Mouse (Mus musculus) heart, adult 8-10 months (tissue): ENCODE data around the gene Mup21. TPM values are rescaled to one million over a fixed set of nuclear protein-coding genes. Genes with fewer than 3 reads are reported as not detected.
"Not testable (repeated sequence)": the region's sequence is repeated elsewhere in the genome, so short reads cannot be mapped to it uniquely, and the experiment has no call there.

ENCODE experiments used
- DNase-seq: peaks from one replicate; pipeline ENCODE4 v3.0.0; 2022; ENCODE audit warnings: low spot score
- total RNA-seq, 4 experiments: library from RNA; stranded (reverse); gene quantifications; 2 replicates each; pipeline ENCODE4 v1.2.4; 2022

The Mup21 gene
- not detected for total RNA-seq

DNA sequence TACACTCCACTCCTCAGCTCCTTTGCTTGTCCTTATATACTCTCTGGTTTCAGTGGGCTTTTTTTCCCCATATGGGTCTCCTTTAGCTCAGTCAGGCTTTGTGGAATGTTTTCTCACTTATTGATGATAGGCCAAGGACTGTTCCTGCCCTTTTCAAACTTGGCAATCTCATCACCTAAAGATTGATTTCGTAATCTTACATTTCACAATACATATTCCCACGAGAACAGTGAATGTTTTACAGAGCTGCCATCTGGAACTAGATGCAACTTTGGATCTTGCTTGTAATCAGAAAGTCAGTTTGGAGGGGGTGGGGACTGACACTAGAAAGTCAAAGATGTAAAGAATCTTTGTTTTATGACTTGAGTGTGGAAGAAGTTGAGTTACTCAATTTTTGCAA, at the start of gene Mup21:
Mup21 (minus strand) TSS at position 53 of the 400 bp plus-strand sequence.
- no peak for DNase-seq

DNA sequence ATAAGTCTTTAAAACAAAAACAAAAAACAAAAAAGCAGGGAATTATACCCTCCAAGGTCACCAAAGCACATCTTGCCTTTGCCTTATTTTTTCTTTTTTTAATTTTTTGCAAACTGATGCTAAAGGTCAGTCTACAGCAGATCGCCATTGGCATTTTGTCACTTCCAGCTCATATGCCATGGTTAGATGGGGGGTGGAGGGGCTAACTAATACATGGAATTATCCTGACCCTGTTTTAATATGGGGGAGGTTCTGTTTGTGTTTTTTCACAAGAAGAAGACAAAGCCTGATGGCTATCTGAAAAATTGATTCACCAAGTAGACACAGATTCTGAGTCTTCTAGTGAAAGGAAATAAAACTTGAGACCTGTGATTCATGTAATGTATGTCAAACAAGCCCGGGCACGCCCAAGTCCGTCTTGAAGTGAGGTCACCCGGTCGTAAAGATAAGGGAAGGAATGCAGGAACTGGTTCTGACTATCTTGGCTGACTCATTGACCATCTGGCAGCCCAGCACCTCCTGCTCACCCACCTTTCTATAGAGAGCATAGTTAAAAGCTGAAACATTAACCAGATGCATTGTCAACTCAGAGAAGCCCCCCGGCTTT, 49.4 kb upstream of the Mup21 start:
- DNase-seq: no peak

DNA sequence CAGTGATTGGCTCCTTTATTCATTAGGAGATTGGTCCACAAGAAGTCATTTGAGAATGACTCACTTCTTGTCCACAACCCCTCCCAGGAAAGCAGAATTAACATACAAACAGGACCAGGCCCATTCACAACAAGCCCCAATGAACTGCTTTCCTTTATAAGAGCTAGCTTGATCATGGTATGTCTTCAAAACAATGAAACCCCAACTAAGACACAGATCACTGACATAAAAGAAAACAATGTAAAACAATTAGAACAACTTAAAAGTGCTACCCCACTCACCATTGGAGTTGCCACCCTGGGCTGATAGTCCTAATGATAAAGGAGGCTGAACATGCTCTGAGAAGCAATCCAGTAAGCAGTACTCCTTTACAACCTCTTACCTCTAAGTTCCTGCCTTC, 38.1 kb upstream of the Mup21 start:
- DNase-seq: no peak

DNA sequence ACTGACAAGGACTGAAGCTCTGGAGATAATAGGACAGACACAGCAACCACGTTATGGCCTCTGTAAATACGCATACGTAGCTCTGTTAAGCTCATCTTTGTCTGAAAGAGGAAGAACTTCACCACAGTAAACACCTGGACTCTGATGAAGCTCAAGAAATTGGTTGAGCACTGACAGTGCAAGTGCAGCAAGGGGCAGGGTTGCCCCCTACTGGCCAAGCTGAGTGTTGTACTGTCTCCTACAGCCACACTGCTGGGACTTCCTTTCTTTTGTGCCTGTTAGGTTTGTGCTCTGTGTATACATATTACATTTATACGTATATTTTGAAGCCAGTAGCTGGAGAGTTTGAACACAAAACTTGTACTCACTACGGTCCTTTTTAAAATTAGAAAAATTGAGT, 26.6 kb upstream of the Mup21 start:
- DNase-seq: no peak

DNA sequence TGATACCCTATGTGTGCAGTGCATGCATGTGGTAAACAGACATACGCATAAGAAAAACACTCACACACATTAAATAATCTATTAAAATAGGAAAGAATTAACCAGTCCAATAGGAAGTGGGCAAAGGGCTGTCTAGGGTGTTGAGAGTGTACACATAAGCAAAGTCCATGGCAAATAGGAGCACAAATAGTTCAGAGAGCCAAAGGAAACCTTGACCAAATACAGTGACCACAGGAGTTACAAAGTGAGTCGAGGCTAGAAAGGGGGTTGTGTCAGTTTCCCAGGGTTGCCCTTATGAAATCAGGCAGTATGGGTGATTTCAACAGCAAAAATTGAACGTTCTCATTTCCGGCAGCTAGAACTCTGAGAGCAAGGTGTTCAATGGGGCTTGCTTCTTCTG, 23.8 kb upstream of the Mup21 start:
- DNase-seq: no peak

DNA sequence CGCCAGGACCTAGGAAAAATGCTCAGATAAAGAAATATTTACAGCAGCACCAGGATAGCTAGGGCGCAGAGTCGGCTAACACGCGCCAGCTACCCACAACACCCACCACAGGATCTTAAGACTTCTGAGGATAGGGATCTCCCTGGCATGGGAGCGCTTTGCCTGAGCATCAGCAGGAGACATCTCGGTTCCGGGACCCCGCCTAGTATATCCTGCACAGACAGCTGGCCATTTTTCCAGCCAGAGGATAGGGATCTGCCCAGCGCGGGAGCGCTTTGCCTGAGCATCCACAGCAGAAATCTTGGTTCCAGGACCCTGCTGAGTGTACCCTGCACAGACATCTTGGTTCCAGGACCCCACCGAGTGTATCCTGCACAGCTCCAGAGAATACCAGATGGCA, 17.0 kb upstream of the Mup21 start:
- DNase-seq: not testable (repeated sequence)

DNA sequence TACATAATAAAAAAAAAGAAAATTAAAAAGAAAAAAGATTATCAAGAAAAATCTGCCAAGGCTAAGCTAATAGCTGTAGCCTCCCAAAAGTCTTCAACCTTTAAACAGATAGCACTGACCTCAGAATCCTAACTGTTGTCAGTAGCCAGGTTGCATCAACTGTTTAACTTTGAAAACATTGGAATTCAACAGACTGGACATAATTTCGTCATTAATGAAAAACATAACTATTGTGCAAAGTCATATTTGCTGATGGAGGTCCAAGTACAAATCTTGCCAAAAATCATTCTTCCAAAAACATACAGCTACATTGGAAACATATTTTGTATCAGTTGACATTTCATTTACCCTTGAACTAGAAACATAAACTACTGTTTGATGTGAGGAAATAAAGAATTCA, 7.7 kb upstream of the Mup21 start:
- no peak for DNase-seq

DNA sequence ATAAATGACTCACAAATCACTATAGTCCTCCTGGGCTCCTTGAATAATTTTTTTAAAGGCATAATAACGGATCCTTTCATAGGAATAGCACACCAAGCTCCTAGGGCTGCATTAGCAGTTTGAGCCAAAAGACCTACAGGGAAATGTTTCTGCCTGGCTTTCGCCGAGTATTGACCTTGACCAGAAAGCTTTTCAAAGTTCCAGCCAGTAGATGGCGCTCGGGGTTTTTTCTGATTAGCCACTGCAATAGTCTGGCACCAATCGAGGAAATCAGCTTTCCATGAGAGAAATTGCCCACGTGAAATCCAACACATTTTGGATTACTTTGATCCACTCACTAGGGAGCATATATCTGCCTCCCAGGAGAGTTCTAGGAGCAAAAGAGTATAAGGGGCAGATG, 17.0 kb downstream of the Mup21 start:
- peak; percentile 18 for DNase-seq

DNA sequence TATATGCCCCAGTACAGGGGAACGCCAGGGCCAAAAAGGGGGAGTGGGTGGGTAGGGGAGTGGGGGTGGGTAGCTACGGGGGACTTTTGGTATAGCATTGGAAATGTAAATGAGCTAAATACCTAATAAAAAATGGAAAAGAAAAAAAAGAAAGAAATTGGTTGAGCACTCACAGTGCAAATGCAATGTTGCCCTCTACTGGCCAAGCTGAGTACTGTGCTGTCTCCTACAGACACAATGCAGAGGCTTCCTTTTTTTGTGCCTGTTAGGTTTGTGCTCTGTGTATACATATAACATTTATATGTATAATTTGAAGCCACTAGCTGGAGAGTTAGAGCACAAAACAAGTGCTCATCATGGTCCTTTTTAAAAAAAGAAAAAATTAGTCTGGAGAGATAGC, 47.3 kb downstream of the Mup21 start:
- DNase-seq: not testable (repeated sequence)

Other genes starting within 250 kb of the Mup21 start
- not detected for gene Mup20, start 96.7 kb downstream of the Mup21 start, total RNA-seq
- not detected for gene Mup3, start 63.5 kb downstream of the Mup21 start, total RNA-seq
- gene Zfp37, start 80.2 kb upstream of the Mup21 start, total RNA-seq: 1 to 10 TPM; 1.1 to 1.9 (median 1.6) TPM
- gene Slc31a2, start 111.7 kb upstream of the Mup21 start, total RNA-seq: 10 to 100 TPM; 18.9 to 23.0 (median 21.1) TPM
- gene Fkbp15, start 209.7 kb upstream of the Mup21 start, total RNA-seq: 10 to 100 TPM; 18.1 to 22.2 (median 20.3) TPM
- gene Slc31a1, start 209.9 kb upstream of the Mup21 start, total RNA-seq: 10 to 100 TPM; 14.2 to 18.2 (median 15.2) TPM